Mouse (Mus musculus) ES-E14 (cell line): Measurements from ENCODE around the gene Nhsl1.

Experiments
- CHD2 ChIP-seq: IDR thresholded peaks from 2 replicates; pipeline ENCODE4 v1.6.1; 2014; ENCODE audit warnings: mild to moderate bottlenecking, low read depth, low read length, inconsistent platforms
- ZC3H11A ChIP-seq: IDR thresholded peaks from 2 replicates; pipeline ENCODE4 v1.6.1; 2012; ENCODE audit warnings: low read depth, mild to moderate bottlenecking, inconsistent platforms, low read length, borderline replicate concordance

DNA sequence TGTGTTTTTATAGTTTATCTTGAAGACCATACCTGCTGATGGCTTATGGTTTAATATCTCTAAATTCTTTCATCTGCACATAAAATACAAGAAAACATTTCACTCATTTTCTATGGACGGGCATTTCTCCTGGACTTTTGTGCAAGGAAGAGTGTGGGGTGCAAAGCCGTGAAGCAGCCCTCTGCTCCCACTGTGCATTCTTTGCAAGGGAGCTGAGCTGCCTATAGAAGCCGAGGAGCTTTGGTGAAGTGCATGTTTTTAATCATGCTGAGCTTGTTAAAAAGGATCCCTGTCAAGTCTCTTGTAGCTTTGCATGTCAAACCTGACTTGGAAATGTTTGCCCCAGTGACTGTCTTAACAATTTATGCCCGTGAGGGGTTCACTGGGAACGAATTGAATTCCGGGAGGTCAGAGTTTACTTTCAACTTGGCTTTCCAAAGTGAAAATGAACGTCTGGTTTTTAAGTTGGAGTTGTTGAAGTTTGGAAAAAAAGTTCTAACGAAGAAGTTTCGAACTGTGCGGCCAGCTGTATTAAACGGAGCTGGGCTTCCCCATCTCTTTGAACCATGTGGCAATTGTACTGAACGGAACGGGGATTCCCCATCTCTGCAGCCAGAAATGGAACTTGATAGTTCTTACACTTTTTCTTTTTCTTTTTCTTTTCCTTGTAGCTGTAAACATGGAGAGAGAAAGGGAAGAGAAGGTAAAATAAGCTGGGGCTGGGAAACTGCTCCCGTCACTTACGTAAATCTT lies 22.8 kb downstream of the Nhsl1 start:
- no peak for TF ChIP-seq ZC3H11A
- TF ChIP-seq CHD2 = no peak
